Mouse (Mus musculus): ENCODE results near the gene Grwd1. TPM values are rescaled to one million over a fixed set of nuclear protein-coding genes. Genes with fewer than 3 reads are reported as not detected.

Gene Grwd1
- total and polyA plus RNA-seq, 2 experiments from 2014 or later: 34.6 to 48.6 TPM

- DNase-seq (ENCODE audit: low spot score): peak; percentile 82
- WGBS: 14% methylated on average over 17 of the region's 17 CpGs
- Histone ChIP-seq H3K27me3 (ENCODE audit: insufficient read depth, low read length) (no peaks in the 10 kb centered on the region), H3K4me1 (ENCODE audit: insufficient read depth, low read length) (peaks cover 6% of the 10 kb centered on the region; the same call in 1 of the 2 replicates), H3K9me3 (ENCODE audit: low read length) (no peaks in the 10 kb centered on the region), H3K9ac (replicated peaks; ENCODE audit: low read length) (peak overlapping the region; percentile 90), H3K4me3 (ENCODE audit: low read length) (peak overlapping the region; percentile 93), H3K36me3 (ENCODE audit: insufficient read depth, low read length) (peaks cover 28% of the 10 kb centered on the region), H3K27ac (peak overlapping the region; percentile 98), H3K4me2 (ENCODE audit: low read depth, low read length) (peak overlapping the region; percentile 86)
- TF ChIP-seq CTCF (IDR thresholded peaks at IDR 0.05; ENCODE audit: low read depth): no peak
- ATAC-seq: peak; percentile 30
These were observed 43.9 kb downstream of the Grwd1 start for GRCm38 (mm10) chr7:45786661-45787413.

- ATAC-seq: peak; percentile 60
- no peak for TF ChIP-seq CTCF (IDR thresholded peaks at IDR 0.05; ENCODE audit: low read depth)
- H3K36me3 ChIP-seq (ENCODE audit: insufficient read depth, low read length): peaks cover 28% of the 10 kb centered on the region
- peak overlapping the region; percentile 86 for H3K4me2 ChIP-seq (ENCODE audit: low read depth, low read length)
- peak overlapping the region; percentile 93 for H3K4me3 ChIP-seq (ENCODE audit: low read length)
- peaks cover 6% of the 10 kb centered on the region; the same call in 1 of the 2 replicates for H3K4me1 ChIP-seq (ENCODE audit: insufficient read depth, low read length)
- no peaks in the 10 kb centered on the region for H3K27me3 ChIP-seq (ENCODE audit: insufficient read depth, low read length)
- H3K27ac ChIP-seq: peak overlapping the region; percentile 98
- DNase-seq (ENCODE audit: low spot score): peak; percentile 91
- H3K9me3 ChIP-seq (ENCODE audit: low read length): no peaks in the 10 kb centered on the region
- peak overlapping the region; percentile 90 for H3K9ac ChIP-seq (replicated peaks; ENCODE audit: low read length)
- 1% methylated on average over 14 of the region's 14 CpGs for WGBS
These were observed 44.6 kb downstream of the Grwd1 start for GRCm38 (mm10) chr7:45786136-45786578.

DNA sequence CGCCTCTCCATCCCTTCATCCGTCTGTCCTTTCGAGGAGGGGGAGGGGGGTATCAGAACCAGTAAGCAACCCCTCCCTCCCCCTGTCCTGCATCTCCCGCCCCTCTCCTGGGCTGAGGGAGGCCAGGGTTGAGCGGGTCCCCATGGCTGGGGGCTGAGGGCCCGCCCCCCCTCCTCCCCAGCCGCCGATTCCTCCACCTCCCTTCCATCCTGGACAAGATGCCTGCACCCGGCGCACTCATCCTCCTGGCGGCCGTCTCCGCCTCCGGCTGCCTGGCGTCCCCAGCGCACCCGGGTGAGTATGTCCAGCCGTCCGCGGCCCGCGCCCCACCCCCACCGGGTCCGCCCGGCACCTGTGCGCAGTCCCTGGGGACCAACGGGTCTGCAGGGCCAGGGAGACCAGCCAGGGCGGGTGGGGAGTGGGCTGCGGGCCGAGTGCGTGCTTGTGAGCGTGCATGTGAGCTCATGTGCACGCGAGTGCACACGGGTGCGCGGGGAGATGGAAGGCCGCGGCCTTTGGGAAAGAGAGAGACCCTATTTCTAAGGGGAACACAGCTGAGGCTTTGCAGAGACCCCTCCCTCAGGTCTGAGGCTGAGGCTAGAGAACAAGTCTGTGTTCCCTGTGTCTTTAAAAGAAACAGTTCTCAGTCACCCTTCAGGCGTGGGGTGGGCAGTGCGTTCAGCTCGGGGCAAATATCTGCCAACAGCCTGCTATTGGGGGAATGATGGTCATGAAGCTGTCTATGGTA, 45.2 kb downstream of the Grwd1 start:
- WGBS: 0% methylated on average over 34 of the region's 42 CpGs
- Histone ChIP-seq H3K9ac (replicated peaks; ENCODE audit: low read length) (peak overlapping the region; percentile 90), H3K27ac (peak overlapping the region; percentile 98), H3K4me2 (ENCODE audit: low read depth, low read length) (peak overlapping the region; percentile 86), H3K4me3 (ENCODE audit: low read length) (peak overlapping the region; percentile 93), H3K9me3 (ENCODE audit: low read length) (no peaks in the 10 kb centered on the region), H3K27me3 (ENCODE audit: insufficient read depth, low read length) (no peaks in the 10 kb centered on the region), H3K4me1 (ENCODE audit: insufficient read depth, low read length) (peaks cover 6% of the 10 kb centered on the region; the same call in 1 of the 2 replicates), H3K36me3 (ENCODE audit: insufficient read depth, low read length) (peaks cover 22% of the 10 kb centered on the region)
- DNase-seq (ENCODE audit: low spot score) (peak; percentile 76), ATAC-seq (peak; percentile 46)
- TF ChIP-seq CTCF (IDR thresholded peaks at IDR 0.05; ENCODE audit: low read depth): no peak; the same call in 1 of the 2 replicates

GRCm38 (mm10) chr7:45784524-45785372, 46.0 kb downstream of the Grwd1 start, which contains the start of gene Sult2b1:
Gene Sult2b1, minus strand, starts transcription at chr7:45784669.
- peak within 1 kb of the TSS; percentile 93 for H3K4me3 ChIP-seq (ENCODE audit: low read length)
- WGBS: 11% methylated on average over 20 of the region's 20 CpGs
- peak within 1 kb of the TSS; percentile 98 for H3K27ac ChIP-seq
- DNase-seq (ENCODE audit: low spot score) (peak; percentile 98), ATAC-seq (peak; percentile 81)
- 0 out of 2 replicates have a peak, but pooled peaks have one; percentile 1 for TF ChIP-seq CTCF (IDR thresholded peaks at IDR 0.05; ENCODE audit: low read depth)
- H3K4me1 ChIP-seq (ENCODE audit: insufficient read depth, low read length): peaks cover 6% of the 10 kb centered on the region; the same call in 1 of the 2 replicates
- H3K27me3 ChIP-seq (ENCODE audit: insufficient read depth, low read length): no peaks in the 10 kb centered on the region
- H3K4me2 ChIP-seq (ENCODE audit: low read depth, low read length): peak within 1 kb of the TSS; percentile 86
- H3K36me3 ChIP-seq (ENCODE audit: insufficient read depth, low read length): peaks cover 18% of the 10 kb centered on the region
- H3K9ac ChIP-seq (replicated peaks; ENCODE audit: low read length): peak within 1 kb of the TSS; percentile 90
- no peaks in the 10 kb centered on the region for H3K9me3 ChIP-seq (ENCODE audit: low read length)

DNA sequence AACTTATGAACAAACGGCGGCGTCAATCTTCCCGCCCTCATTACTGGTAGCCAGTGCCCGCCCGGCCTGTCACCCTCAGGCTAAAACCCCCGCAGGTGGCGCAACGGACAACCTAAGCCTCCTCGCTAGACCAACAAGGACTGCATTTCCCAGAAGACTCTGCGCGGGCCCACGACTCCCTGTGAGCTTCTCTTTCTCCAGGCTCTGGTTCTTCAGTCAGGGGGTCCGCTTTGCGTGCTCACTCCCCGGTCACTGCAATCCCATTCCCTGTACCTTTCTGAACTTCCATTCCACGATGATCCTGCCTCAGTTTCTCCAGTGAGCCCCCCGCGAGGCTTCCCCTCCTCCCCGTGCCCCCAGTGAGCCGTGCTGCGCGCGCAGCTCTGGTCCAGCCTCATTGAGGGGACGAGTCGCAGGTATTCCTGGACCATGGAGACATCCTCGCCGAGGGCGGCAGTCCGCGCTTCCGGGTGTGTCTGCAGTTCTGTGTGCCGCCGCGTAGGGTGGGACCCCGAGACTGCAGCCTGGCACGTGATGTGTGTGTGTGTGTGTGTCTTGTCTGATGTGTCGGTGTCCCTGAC, 47.1 kb downstream of the Grwd1 start, which contains the start of gene Lmtk3:
Gene Lmtk3 (plus strand): TSS at position 228 of the 581 bp plus-strand sequence.
- ATAC-seq: peak; percentile 44
- no peaks in the 10 kb centered on the region for H3K9me3 ChIP-seq (ENCODE audit: low read length)
- peak within 1 kb of the TSS; percentile 86 for H3K4me2 ChIP-seq (ENCODE audit: low read depth, low read length)
- H3K9ac ChIP-seq (replicated peaks; ENCODE audit: low read length): peak within 1 kb of the TSS; percentile 90
- peaks cover 8% of the 10 kb centered on the region; the same call in 1 of the 2 replicates for H3K36me3 ChIP-seq (ENCODE audit: insufficient read depth, low read length)
- 1% methylated on average over 38 of the region's 38 CpGs for WGBS
- H3K4me3 ChIP-seq (ENCODE audit: low read length): peak within 1 kb of the TSS; percentile 93
- peaks cover 6% of the 10 kb centered on the region; the same call in 1 of the 2 replicates for H3K4me1 ChIP-seq (ENCODE audit: insufficient read depth, low read length)
- H3K27ac ChIP-seq: peak within 1 kb of the TSS; percentile 98
- peak; percentile 85 for DNase-seq (ENCODE audit: low spot score)
- no peaks in the 10 kb centered on the region for H3K27me3 ChIP-seq (ENCODE audit: insufficient read depth, low read length)
- peak; percentile 45 for TF ChIP-seq CTCF (IDR thresholded peaks at IDR 0.05; ENCODE audit: low read depth)

All from hindbrain, postnatal 0 days (tissue).